In the genomic region with DNA sequence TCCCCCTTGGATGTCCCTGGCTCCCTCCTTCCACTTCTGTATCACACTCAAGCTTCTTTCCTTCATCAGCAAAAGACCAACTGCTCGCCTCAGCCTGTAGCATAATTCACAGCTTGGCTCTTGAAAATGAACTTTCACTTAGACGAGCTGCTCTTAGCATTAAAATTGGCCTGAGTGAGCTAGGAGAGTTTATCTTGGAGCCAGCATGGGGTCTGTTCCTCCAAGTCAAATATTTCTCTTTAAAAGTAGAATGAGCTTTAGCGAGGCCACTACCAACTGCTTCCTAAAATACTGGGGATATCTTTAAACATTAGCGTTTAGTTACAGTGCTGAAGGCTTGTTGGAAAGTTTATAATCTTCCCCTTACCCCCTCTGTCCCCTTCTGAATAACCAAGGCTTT, we compare ENCODE assay signal across 20 mouse cellular contexts.
A peak's percentile ranks its signal among the peaks of the same experiment; 100 is the strongest.
DNase-seq lines count a peak whose midpoint lies in the region; ATAC-seq and TF ChIP-seq lines count a peak whose summit lies in the region.
"Had no signal": no experiment of that assay in that cellular context is flagged by ENCODE, and none has a peak within 500 bp of the region (broad histone marks: within the 10 kb centered on the region; RNA-seq: fewer than 3 reads in every experiment).

No protein-coding gene starts in this region.

- H3K27ac ChIP-seq in forebrain, embryonic 14.5 days (ENCODE audit: low read depth, low read length) = no peak overlapping the region
- no peak overlapping the region for H3K27ac ChIP-seq in forebrain, embryonic 12.5 days
- H3K27ac ChIP-seq in heart, postnatal 0 days (ENCODE audit: low read depth) = no peak overlapping the region
- no peak overlapping the region for H3K27ac ChIP-seq in heart, embryonic 12.5 days (ENCODE audit: poor library complexity, severe bottlenecking)
- H3K27ac ChIP-seq: forebrain, embryonic 13.5 days; gastrocnemius, adult 2 months; hindbrain, embryonic 10.5 days; limb, embryonic 13.5 days; liver, embryonic 14.5 days; midbrain, embryonic 12.5 days had no signal

- H3K4me3 ChIP-seq in forebrain, embryonic 14.5 days (ENCODE audit: low read depth, low read length) = no peak overlapping the region
- no peak overlapping the region for H3K4me3 ChIP-seq in forebrain, embryonic 12.5 days (replicated peaks)
- no peak overlapping the region for H3K4me3 ChIP-seq in heart, postnatal 0 days (ENCODE audit: low read depth, low read length)
- H3K4me3 ChIP-seq in heart, embryonic 12.5 days = no peak overlapping the region
- H3K4me3 ChIP-seq: erythroblast, embryonic 14.5 days; forebrain, embryonic 13.5 days; gastrocnemius, adult 2 months; hindbrain, embryonic 10.5 days; limb, embryonic 13.5 days; midbrain, embryonic 12.5 days had no signal

- H3K9ac ChIP-seq in forebrain, embryonic 14.5 days (ENCODE audit: low read length) = no peak overlapping the region
- no peak overlapping the region for H3K9ac ChIP-seq in forebrain, embryonic 12.5 days
- H3K9ac ChIP-seq in heart, postnatal 0 days (replicated peaks; ENCODE audit: low read depth, low read length) = no peak overlapping the region
- no peak overlapping the region for H3K9ac ChIP-seq in heart, embryonic 12.5 days
- H3K9ac ChIP-seq: forebrain, embryonic 13.5 days; limb, embryonic 13.5 days; liver, embryonic 14.5 days; lung, embryonic 14.5 days; midbrain, embryonic 12.5 days had no signal

- no peak overlapping the region for H3K4me2 ChIP-seq in forebrain, embryonic 14.5 days (ENCODE audit: low read length)
- no peak overlapping the region for H3K4me2 ChIP-seq in forebrain, embryonic 12.5 days
- H3K4me2 ChIP-seq in heart, postnatal 0 days (ENCODE audit: low read depth, low read length) = no peak overlapping the region
- H3K4me2 ChIP-seq in heart, embryonic 12.5 days = no peak overlapping the region
- H3K4me2 ChIP-seq: forebrain, embryonic 13.5 days; limb, embryonic 13.5 days; lung, embryonic 14.5 days; midbrain, embryonic 12.5 days had no signal

- intact Hi-C loops in gastrocnemius, postnatal 36 days (cut with DNase I) = no loop called here

- no peaks in the 10 kb centered on the region for H3K4me1 ChIP-seq in forebrain, embryonic 14.5 days (ENCODE audit: control insufficient read depth, insufficient read depth, low read length)
- no peaks in the 10 kb centered on the region for H3K4me1 ChIP-seq in forebrain, embryonic 12.5 days
- no peaks in the 10 kb centered on the region for H3K4me1 ChIP-seq in heart, postnatal 0 days (ENCODE audit: control insufficient read depth, insufficient read depth)
- no peaks in the 10 kb centered on the region for H3K4me1 ChIP-seq in heart, embryonic 12.5 days (replicated peaks)
- H3K4me1 ChIP-seq: forebrain, embryonic 13.5 days; hindbrain, embryonic 10.5 days; midbrain, embryonic 12.5 days had no signal

- TF ChIP-seq CTCF in heart, postnatal 0 days (IDR thresholded peaks at IDR 0.05; ENCODE audit: low read depth) = no peak

- WGBS in forebrain, embryonic 14.5 days = 55% methylated on average over 4 of the region's 4 CpGs
- WGBS in forebrain, embryonic 12.5 days = 61% methylated on average over 4 of the region's 4 CpGs
- 38% methylated on average over 4 of the region's 4 CpGs for WGBS in heart, postnatal 0 days
- WGBS in heart, embryonic 12.5 days = 36% methylated on average over 4 of the region's 4 CpGs

- no peaks in the 10 kb centered on the region for H3K9me3 ChIP-seq in forebrain, embryonic 14.5 days (replicated peaks; ENCODE audit: control insufficient read depth, low read length)
- no peaks in the 10 kb centered on the region for H3K9me3 ChIP-seq in forebrain, embryonic 12.5 days
- H3K9me3 ChIP-seq in heart, postnatal 0 days (replicated peaks; ENCODE audit: control insufficient read depth, low read length) = no peaks in the 10 kb centered on the region
- no peaks in the 10 kb centered on the region for H3K9me3 ChIP-seq in heart, embryonic 12.5 days (replicated peaks)
- H3K9me3 ChIP-seq: forebrain, embryonic 13.5 days; hindbrain, embryonic 10.5 days; limb, embryonic 13.5 days; midbrain, embryonic 12.5 days had no signal

- H3K27me3 ChIP-seq in forebrain, embryonic 14.5 days (replicated peaks; ENCODE audit: control insufficient read depth, insufficient read depth, low read length) = no peaks in the 10 kb centered on the region
- H3K27me3 ChIP-seq in forebrain, embryonic 12.5 days = peaks cover 8% of the 10 kb centered on the region; the same call in 1 of the 2 replicates
- no peaks in the 10 kb centered on the region for H3K27me3 ChIP-seq in heart, postnatal 0 days (ENCODE audit: control insufficient read depth, insufficient read depth, low read length)
- no peaks in the 10 kb centered on the region for H3K27me3 ChIP-seq in heart, embryonic 12.5 days (replicated peaks)
- H3K27me3 ChIP-seq: forebrain, embryonic 13.5 days had no signal

- ATAC-seq in forebrain, embryonic 14.5 days = no peak
- no peak for ATAC-seq in forebrain, embryonic 12.5 days (ENCODE audit: low FRiP score)
- no peak for ATAC-seq in heart, postnatal 0 days (ENCODE audit: insufficient read depth, low read depth)
- no peak for ATAC-seq in heart, embryonic 12.5 days (ENCODE audit: insufficient number of reproducible peaks, low FRiP score)
- ATAC-seq: forebrain, embryonic 13.5 days; intestine, postnatal 0 days had no signal

- TF ChIP-seq EP300 in heart, postnatal 0 days (IDR thresholded peaks at IDR 0.05; ENCODE audit: low read depth) = no peak

- no peaks in the 10 kb centered on the region for H3K36me3 ChIP-seq in forebrain, embryonic 14.5 days (ENCODE audit: control insufficient read depth, insufficient read depth, low read length)
- H3K36me3 ChIP-seq in forebrain, embryonic 12.5 days (replicated peaks) = no peaks in the 10 kb centered on the region
- no peaks in the 10 kb centered on the region for H3K36me3 ChIP-seq in heart, postnatal 0 days (replicated peaks; ENCODE audit: control insufficient read depth, insufficient read depth, low read length)
- H3K36me3 ChIP-seq in heart, embryonic 12.5 days = no peaks in the 10 kb centered on the region
- H3K36me3 ChIP-seq: hindbrain, embryonic 10.5 days; limb, embryonic 13.5 days; midbrain, embryonic 12.5 days had no signal

- DNase-seq in forebrain, embryonic 14.5 days (ENCODE audit: low spot score) = peak; percentile 16
- peak; percentile 31 for DNase-seq in heart, postnatal 0 days (ENCODE audit: low spot score)
- peak; percentile 32 for DNase-seq in kidney, postnatal 14 days
- DNase-seq in kidney, adult 9 months = no peak
- no peak for DNase-seq in gastrocnemius, postnatal 36 days
- DNase-seq: adrenal gland, postnatal 10 days; cerebellum, adult 9-10 months; gastrocnemius, adult 2 months; lung, embryonic 14.5 days; thymus, adult 18-20 months; thymus, postnatal 36 days had no signal

Comparison
In these comparisons a context has a peak if more than half of its experiments do, and no peak if none do; other contexts are left out.
1. DNase-seq: peak in forebrain, embryonic 14.5 days (single experiment), heart, postnatal 0 days (single experiment) and kidney, postnatal 14 days (single experiment); none in kidney, adult 9 months (single experiment) and gastrocnemius, postnatal 36 days (0 of 2).